Mouse (Mus musculus) liver (tissue): ENCODE measurements at regions not wholly inside any gene's neighbourhood (a gene's known extent, or its start where the extent isn't known, plus 50 kb on each side); places are given as distances from the start of the nearest gene placed in this dataset.

Source experiments
- DNase-seq: peaks from one replicate; pipeline ENCODE4 v3.0.0-alpha.2; 2020; ENCODE audit warnings: mixed read lengths

- no peak for DNase-seq
Measured at GRCm38 (mm10) chr4:29034406-29034805, 221.5 kb downstream of the Epha7 start.

- no peak for DNase-seq
Measured at GRCm38 (mm10) chr4:29039993-29040392, 227.1 kb downstream of the Epha7 start.

GRCm38 (mm10) chr4:29068678-29069621 lies 256.0 kb downstream of the Epha7 start:
- DNase-seq: no peak

- DNase-seq: no peak
Measured at GRCm38 (mm10) chr4:29074204-29074603, 261.3 kb downstream of the Epha7 start.

- no peak for DNase-seq
Measured at GRCm38 (mm10) chr4:29074851-29075250, 261.9 kb downstream of the Epha7 start.

GRCm38 (mm10) chr4:29076683-29077082 lies 263.8 kb downstream of the Epha7 start:
- no peak for DNase-seq

GRCm38 (mm10) chr4:29078391-29078790 lies 265.5 kb downstream of the Epha7 start:
- DNase-seq: no peak

- DNase-seq: no peak
Measured at GRCm38 (mm10) chr4:29083545-29084290, 270.8 kb downstream of the Epha7 start.

GRCm38 (mm10) chr4:29090949-29091348 lies 278.0 kb downstream of the Epha7 start:
- DNase-seq: no peak

GRCm38 (mm10) chr4:29091495-29092211 lies 278.7 kb downstream of the Epha7 start:
- no peak for DNase-seq

- no peak for DNase-seq
Measured at GRCm38 (mm10) chr4:29102373-29102772, 289.4 kb downstream of the Epha7 start.

GRCm38 (mm10) chr4:29103414-29103813 lies 290.5 kb downstream of the Epha7 start:
- no peak for DNase-seq

- no peak for DNase-seq
Measured at GRCm38 (mm10) chr4:29112552-29112951, 299.6 kb downstream of the Epha7 start.

- DNase-seq: no peak
Measured at GRCm38 (mm10) chr4:29117025-29117424, 304.1 kb downstream of the Epha7 start.

- DNase-seq: no peak
Measured at GRCm38 (mm10) chr4:29117926-29118325, 305.0 kb downstream of the Epha7 start.

- no peak for DNase-seq
Measured at GRCm38 (mm10) chr4:29118679-29119479, 305.9 kb downstream of the Epha7 start.

GRCm38 (mm10) chr4:29119480-29120153 lies 306.7 kb downstream of the Epha7 start:
- DNase-seq: no peak

- DNase-seq: peak; percentile 29
Measured at GRCm38 (mm10) chr4:29123697-29124377, 310.9 kb downstream of the Epha7 start.

- no peak for DNase-seq
Measured at GRCm38 (mm10) chr4:29130485-29130884, 317.6 kb downstream of the Epha7 start.

GRCm38 (mm10) chr4:29133404-29134307 lies 320.7 kb downstream of the Epha7 start:
- DNase-seq: no peak
